Mouse (Mus musculus): ENCODE results near the gene H2-DMb2. TPM values are rescaled to one million over a fixed set of nuclear protein-coding genes. Genes with fewer than 3 reads are reported as not detected.

The H2-DMb2 gene
- total and polyA plus RNA-seq, 3 experiments = 2.1 to 7.6 (median 2.3) TPM

- no peaks in the 10 kb centered on the region for H3K27me3 ChIP-seq (ENCODE audit: control insufficient read depth, insufficient read depth, low read length)
- 45% methylated on average over 4 of the region's 4 CpGs for WGBS
- H3K27ac ChIP-seq = no peak within 1 kb of the TSS
- no peaks in the 10 kb centered on the region for H3K4me1 ChIP-seq (ENCODE audit: control insufficient read depth, insufficient read depth, low read length)
- TF ChIP-seq POLR2A (IDR thresholded peaks at IDR 0.05; ENCODE audit: insufficient read depth, low read depth, low read length) = no peak
- no peak for TF ChIP-seq CTCF (IDR thresholded peaks at IDR 0.05)
- TF ChIP-seq EP300 (IDR thresholded peaks at IDR 0.05; ENCODE audit: insufficient read depth, low read depth, low read length) = no peak
- no peak within 1 kb of the TSS for H3K4me3 ChIP-seq
- no peaks in the 10 kb centered on the region for H3K36me3 ChIP-seq (ENCODE audit: control insufficient read depth, insufficient read depth, low read length)
- peak in 1 of 2 experiments; percentile 53 for DNase-seq
- intact Hi-C loops (cut with DNase I) = no loop called here
- no peaks in the 10 kb centered on the region for H3K79me2 ChIP-seq (replicated peaks; ENCODE audit: control insufficient read depth, insufficient read depth, low read length)
- H3K9ac ChIP-seq (ENCODE audit: low read depth, low read length) = peak within 1 kb of the TSS; percentile 14; the same call in 1 of the 2 replicates
Observed at GRCm38 (mm10) chr17:34152923-34153322, 9.8 kb downstream of the H2-DMb2 start, which contains the start of gene H2-DMb1. H2-DMb1 (plus strand) TSS chr17:34153072.

DNA sequence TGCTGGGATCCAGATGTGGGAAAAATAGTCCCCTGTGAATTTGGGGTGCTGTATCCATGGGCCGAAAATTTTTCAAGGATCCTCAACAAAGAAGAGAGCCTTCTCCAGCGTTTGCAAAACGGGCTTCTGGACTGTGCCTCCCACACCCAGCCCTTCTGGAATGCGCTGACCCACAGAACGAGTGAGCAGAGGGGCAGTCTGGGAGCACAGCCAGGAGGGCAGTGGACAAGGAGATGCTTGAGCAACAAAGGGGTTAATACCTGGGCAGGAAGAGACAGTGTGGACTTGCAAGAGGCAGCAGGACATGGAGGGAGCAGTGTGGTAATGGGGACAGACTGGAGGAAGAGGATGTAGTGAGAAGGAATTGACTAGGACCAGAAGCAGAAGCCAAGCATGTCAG is 12.4 kb downstream of the H2-DMb2 start:
- intact Hi-C loops (cut with DNase I) = no loop called here
- 40% methylated on average over 5 of the region's 5 CpGs for WGBS

GRCm38 (mm10) chr17:34164202-34164895 is 21.2 kb downstream of the H2-DMb2 start:
- 42% methylated on average over 9 of the region's 9 CpGs for WGBS
- Histone ChIP-seq H3K79me2 (replicated peaks; ENCODE audit: control insufficient read depth, insufficient read depth, low read length) (no peaks in the 10 kb centered on the region), H3K36me3 (ENCODE audit: control insufficient read depth, insufficient read depth, low read length) (no peaks in the 10 kb centered on the region), H3K27me3 (ENCODE audit: control insufficient read depth, insufficient read depth, low read length) (no peaks in the 10 kb centered on the region; the same call in 1 of the 2 replicates), H3K27ac (no peak overlapping the region), H3K4me1 (ENCODE audit: control insufficient read depth, insufficient read depth, low read length) (no peaks in the 10 kb centered on the region), H3K4me3 (no peak overlapping the region), H3K9ac (ENCODE audit: low read depth, low read length) (no peak overlapping the region)
- intact Hi-C loops (cut with DNase I) = no loop called here
- no peak for DNase-seq
- TF ChIP-seq POLR2A (IDR thresholded peaks at IDR 0.05; ENCODE audit: insufficient read depth, low read depth, low read length) (no peak), EP300 (IDR thresholded peaks at IDR 0.05; ENCODE audit: insufficient read depth, low read depth, low read length) (no peak), CTCF (IDR thresholded peaks at IDR 0.05) (peak; percentile 41)

More for the DNA sequence above, 12.4 kb downstream of the H2-DMb2 start:
- no peaks in the 10 kb centered on the region for H3K36me3 ChIP-seq (ENCODE audit: control insufficient read depth, insufficient read depth, low read length)
- no peak overlapping the region for H3K27ac ChIP-seq
- H3K27me3 ChIP-seq (ENCODE audit: control insufficient read depth, insufficient read depth, low read length) = no peaks in the 10 kb centered on the region; the same call in 1 of the 2 replicates
- no peaks in the 10 kb centered on the region for H3K4me1 ChIP-seq (ENCODE audit: control insufficient read depth, insufficient read depth, low read length)
- H3K79me2 ChIP-seq (replicated peaks; ENCODE audit: control insufficient read depth, insufficient read depth, low read length) = no peaks in the 10 kb centered on the region
- no peak for DNase-seq
- no peak overlapping the region for H3K9ac ChIP-seq (ENCODE audit: low read depth, low read length)
- TF ChIP-seq EP300 (IDR thresholded peaks at IDR 0.05; ENCODE audit: insufficient read depth, low read depth, low read length) (no peak), CTCF (IDR thresholded peaks at IDR 0.05) (no peak), POLR2A (IDR thresholded peaks at IDR 0.05; ENCODE audit: insufficient read depth, low read depth, low read length) (no peak)
- H3K4me3 ChIP-seq = no peak overlapping the region

DNA sequence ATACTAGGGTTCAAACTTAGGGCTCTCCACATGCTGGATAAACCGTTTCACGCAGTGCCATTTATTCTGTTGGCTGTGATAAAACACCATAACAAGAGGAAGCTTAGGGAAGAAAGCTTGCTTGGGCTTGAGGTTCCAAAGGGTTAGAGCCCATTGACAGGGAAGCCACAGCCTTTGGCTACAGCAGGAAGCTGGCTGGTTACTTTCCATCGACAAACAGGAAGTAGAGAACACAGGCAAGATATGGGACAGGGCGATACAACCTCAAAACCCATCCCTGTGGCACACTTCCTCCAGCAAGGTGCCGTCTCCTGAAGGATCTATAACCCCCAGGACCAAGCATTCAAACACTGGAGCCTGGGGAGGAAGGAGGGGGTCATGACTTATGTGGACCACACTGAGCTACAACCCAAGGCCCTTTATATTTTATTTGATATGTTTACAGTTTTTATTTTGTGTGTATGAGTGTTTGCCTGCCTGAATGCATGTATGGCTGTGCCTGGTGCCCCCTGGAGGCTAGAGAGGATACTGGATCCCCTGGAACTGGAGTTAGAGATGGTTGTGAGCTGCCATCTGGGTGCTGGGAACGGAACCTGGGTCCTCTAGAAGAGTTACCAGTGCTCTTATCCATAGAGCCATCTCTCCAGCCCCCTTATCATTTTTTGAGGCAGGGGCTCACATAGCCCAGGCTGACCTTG is 22.1 kb downstream of the H2-DMb2 start:
- no peak for DNase-seq
- intact Hi-C loops (cut with DNase I) = no loop called here
- TF ChIP-seq CTCF (IDR thresholded peaks at IDR 0.05) (peak; percentile 56), EP300 (IDR thresholded peaks at IDR 0.05; ENCODE audit: insufficient read depth, low read depth, low read length) (no peak)
- Histone ChIP-seq H3K4me3 (no peak overlapping the region), H3K27me3 (ENCODE audit: control insufficient read depth, insufficient read depth, low read length) (no peaks in the 10 kb centered on the region; the same call in 1 of the 2 replicates), H3K79me2 (replicated peaks; ENCODE audit: control insufficient read depth, insufficient read depth, low read length) (no peaks in the 10 kb centered on the region), H3K36me3 (ENCODE audit: control insufficient read depth, insufficient read depth, low read length) (no peaks in the 10 kb centered on the region), H3K27ac (no peak overlapping the region), H3K4me1 (ENCODE audit: control insufficient read depth, insufficient read depth, low read length) (no peaks in the 10 kb centered on the region), H3K9ac (ENCODE audit: low read depth, low read length) (no peak overlapping the region)
- WGBS = 56% methylated on average over 6 of the region's 6 CpGs

- intact Hi-C loops (cut with DNase I) = loop anchor here (1.0 kb wide), 2 partner anchors 34 to 68 kb away; no protein-coding TSS in a partner anchor
- no peak overlapping the region for H3K4me3 ChIP-seq
- no peak overlapping the region for H3K27ac ChIP-seq
- no peaks in the 10 kb centered on the region for H3K4me1 ChIP-seq (ENCODE audit: control insufficient read depth, insufficient read depth, low read length)
- no peaks in the 10 kb centered on the region for H3K79me2 ChIP-seq (replicated peaks; ENCODE audit: control insufficient read depth, insufficient read depth, low read length)
- peak in 1 of 2 experiments; percentile 32 for DNase-seq
- WGBS = 1% methylated on average over 2 of the region's 2 CpGs
- H3K27me3 ChIP-seq (ENCODE audit: control insufficient read depth, insufficient read depth, low read length) = no peaks in the 10 kb centered on the region; the same call in 1 of the 2 replicates
- TF ChIP-seq CTCF (IDR thresholded peaks at IDR 0.05) (peak; percentile 83), POLR2A (IDR thresholded peaks at IDR 0.05; ENCODE audit: insufficient read depth, low read depth, low read length) (no peak), EP300 (IDR thresholded peaks at IDR 0.05; ENCODE audit: insufficient read depth, low read depth, low read length) (peak; percentile 67; the same call in 1 of the 2 replicates)
- no peak overlapping the region for H3K9ac ChIP-seq (ENCODE audit: low read depth, low read length)
- H3K36me3 ChIP-seq (ENCODE audit: control insufficient read depth, insufficient read depth, low read length) = no peaks in the 10 kb centered on the region
Observed at GRCm38 (mm10) chr17:34169279-34169678, 26.2 kb downstream of the H2-DMb2 start.
